Mouse (Mus musculus) small intestine, adult 2 months (tissue): ENCODE data around the gene Tln2.

Source experiments
- CTCF ChIP-seq: fragments of 200-500 bp; IDR thresholded peaks from 2 replicates; pipeline ENCODE4 v1.5.1; 2012; ENCODE audit warnings: low read depth, mild to moderate bottlenecking, control low read depth, inconsistent platforms, low read length, moderate library complexity, mixed read lengths; ENCODE audit not compliant: insufficient replicate concordance, insufficient read length; ENCODE audit errors: extremely low read depth
- POLR2A ChIP-seq: fragments of 200-500 bp; IDR thresholded peaks from 2 replicates; pipeline ENCODE4 v1.6.1; 2012; ENCODE audit warnings: low read depth, mild to moderate bottlenecking, control low read depth, inconsistent platforms, low read length, moderate library complexity

- TF ChIP-seq CTCF, result no peak
- no peak for TF ChIP-seq POLR2A
Measured at GRCm38 (mm10) chr9:67321886-67322285, 237.6 kb downstream of the Tln2 start.
